Mouse (Mus musculus) adipose tissue, adult 10 weeks (tissue): ENCODE results near the gene Fam110a. TPM values are rescaled to one million over a fixed set of nuclear protein-coding genes. Genes with fewer than 3 reads are reported as not detected.

Source experiments
- polyA plus RNA-seq: library from polyadenylated mRNA; stranded (reverse); fragments of 350-450 nt; fragmentation: Illumina TruSeq; extraction: RNeasy Lipid Tissue Mini Kit (QIAGEN cat#74804); gene quantifications from one replicate; pipeline ENCODE4 v1.2.3, GENCODE M21; 2014; ENCODE audit warnings: low read depth, low replicate concordance

Fam110a gene
- polyA plus RNA-seq = 14.3 TPM

GRCm38 (mm10) chr2:151979470-151980354 is at the start of gene Fam110a:
Gene Fam110a (minus strand): TSS chr2:151980219.

GRCm38 (mm10) chr2:151996229-151997189 is 16.5 kb upstream of the Fam110a start, which contains the start of gene Slc52a3:
Gene Slc52a3 (plus strand): TSS chr2:151996511.

Other genes starting within 250 kb of the Fam110a start
- gene Psmf1, start 236.0 kb downstream of the Fam110a start, polyA plus RNA-seq = 44.7 TPM
- not detected for gene Rspo4, start 137.3 kb downstream of the Fam110a start, polyA plus RNA-seq
- 14.7 TPM for gene Angpt4, start 69.0 kb downstream of the Fam110a start, polyA plus RNA-seq
- 26.7 TPM for gene Slc52a3, start 16.3 kb upstream of the Fam110a start, polyA plus RNA-seq
- gene Scrt2, start 101.3 kb upstream of the Fam110a start, polyA plus RNA-seq = 0.58 TPM
- 62.8 TPM for gene Srxn1, start 125.3 kb upstream of the Fam110a start, polyA plus RNA-seq
- 6.0 TPM for gene Tcf15, start 163.3 kb upstream of the Fam110a start, polyA plus RNA-seq
- gene Csnk2a1, start 246.6 kb upstream of the Fam110a start, polyA plus RNA-seq = 53.3 TPM